Mouse (Mus musculus): ENCODE results near the gene Ncor2. TPM values are rescaled to one million over a fixed set of nuclear protein-coding genes. Genes with fewer than 3 reads are reported as not detected.

Ncor2 gene
- polyA plus RNA-seq, 1 experiment = 31.3 TPM

GRCm38 (mm10) chr5:125191608-125192007 lies 12.6 kb upstream of the Ncor2 start:
- no peak for DNase-seq (ENCODE audit: low read depth)

- peak; percentile 90 for DNase-seq (ENCODE audit: low read depth)
Observed at GRCm38 (mm10) chr5:125190105-125190813, 11.2 kb upstream of the Ncor2 start.

GRCm38 (mm10) chr5:125189625-125190024 lies 10.6 kb upstream of the Ncor2 start:
- no peak for DNase-seq (ENCODE audit: low read depth)

GRCm38 (mm10) chr5:125188812-125189598 lies 10.0 kb upstream of the Ncor2 start:
- no peak for DNase-seq (ENCODE audit: low read depth)

GRCm38 (mm10) chr5:125184826-125185225 lies 5.8 kb upstream of the Ncor2 start:
- no peak for DNase-seq (ENCODE audit: low read depth)

GRCm38 (mm10) chr5:125183321-125184003 lies 4.4 kb upstream of the Ncor2 start:
- DNase-seq (ENCODE audit: low read depth) = no peak

GRCm38 (mm10) chr5:125180630-125181263 lies 1.7 kb upstream of the Ncor2 start:
- no peak for DNase-seq (ENCODE audit: low read depth)

- no peak for DNase-seq (ENCODE audit: low read depth)
Observed at GRCm38 (mm10) chr5:125179735-125180629, 963 bp upstream of the Ncor2 start.

GRCm38 (mm10) chr5:125178171-125179006 lies 630 bp downstream of the Ncor2 start:
- no peak for DNase-seq (ENCODE audit: low read depth)

GRCm38 (mm10) chr5:125177481-125178134 lies 1.4 kb downstream of the Ncor2 start:
- DNase-seq (ENCODE audit: low read depth) = no peak

- DNase-seq (ENCODE audit: low read depth) = no peak
Observed at GRCm38 (mm10) chr5:125176864-125177263, 2.2 kb downstream of the Ncor2 start.

GRCm38 (mm10) chr5:125176370-125176766 lies 2.7 kb downstream of the Ncor2 start:
- no peak for DNase-seq (ENCODE audit: low read depth)

GRCm38 (mm10) chr5:125175673-125176369 lies 3.2 kb downstream of the Ncor2 start:
- DNase-seq (ENCODE audit: low read depth) = no peak

GRCm38 (mm10) chr5:125174726-125175672 lies 4.0 kb downstream of the Ncor2 start:
- DNase-seq (ENCODE audit: low read depth) = no peak

- DNase-seq (ENCODE audit: low read depth) = no peak
Observed at GRCm38 (mm10) chr5:125173868-125174267, 5.2 kb downstream of the Ncor2 start.

GRCm38 (mm10) chr5:125172831-125173615 lies 6.0 kb downstream of the Ncor2 start:
- no peak for DNase-seq (ENCODE audit: low read depth)

- DNase-seq (ENCODE audit: low read depth) = no peak
Observed at GRCm38 (mm10) chr5:125171259-125171658, 7.8 kb downstream of the Ncor2 start.

Measured in gonadal fat pad, adult 2 months (tissue).